In the genomic region with DNA sequence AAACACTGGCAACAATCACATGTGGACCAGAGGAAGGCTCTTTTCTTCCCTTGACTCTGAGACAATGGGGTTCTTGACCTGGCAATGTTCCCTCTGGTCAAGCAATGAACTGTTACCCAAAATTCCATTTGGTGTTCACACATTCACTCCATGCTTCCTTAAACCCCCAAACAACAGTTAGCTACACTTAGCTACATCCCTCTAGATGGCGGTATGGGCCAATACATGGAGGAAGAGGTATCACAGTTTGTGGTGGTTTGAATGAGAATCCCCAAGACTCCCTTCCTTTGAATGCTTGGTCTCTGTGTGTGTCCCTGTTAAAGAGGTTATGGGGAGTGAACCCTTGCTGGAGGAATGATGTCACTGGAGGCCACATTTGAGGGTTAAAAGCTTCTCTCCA, we compare ENCODE assay signal across 12 mouse cellular contexts.
DNase-seq lines count a peak whose midpoint lies in the region; ATAC-seq and TF ChIP-seq lines count a peak whose summit lies in the region.
"Had no signal": no experiment of that assay in that cellular context is flagged by ENCODE, and none has a peak within 500 bp of the region (broad histone marks: within the 10 kb centered on the region; RNA-seq: fewer than 3 reads in every experiment).

No protein-coding gene starts in this region.

- intact Hi-C loops in gastrocnemius, postnatal 14 days (cut with DNase I; ENCODE audit: low total_unique reads): no loop called here

- H3K4me3 ChIP-seq in liver, postnatal 0 days (ENCODE audit: low read depth, low read length): no peak overlapping the region
- H3K4me3 ChIP-seq in liver, embryonic 11.5 days (ENCODE audit: low read depth, low read length): no peak overlapping the region
- H3K4me3 ChIP-seq: hindbrain, embryonic 15.5 days had no signal

- no peak for TF ChIP-seq POLR2A in brain, embryonic 14.5 days (IDR thresholded peaks at IDR 0.05; ENCODE audit: borderline replicate concordance, extremely low read depth, insufficient read depth, insufficient read length, poor library complexity, severe bottlenecking)

- no peak overlapping the region for H3K4me2 ChIP-seq in liver, postnatal 0 days (ENCODE audit: low read depth, low read length)
- no peak overlapping the region for H3K4me2 ChIP-seq in liver, embryonic 11.5 days
- H3K4me2 ChIP-seq: hindbrain, embryonic 15.5 days had no signal

- no peaks in the 10 kb centered on the region for H3K27me3 ChIP-seq in liver, postnatal 0 days (ENCODE audit: insufficient read depth, low read length)
- no peaks in the 10 kb centered on the region for H3K27me3 ChIP-seq in liver, embryonic 11.5 days (replicated peaks; ENCODE audit: control insufficient read depth, insufficient read depth, low read length)
- H3K27me3 ChIP-seq: hindbrain, embryonic 15.5 days had no signal

- no peak for DNase-seq in frontal cortex, postnatal 36 days (ENCODE audit: low spot score in 2 of 2)
- DNase-seq in liver, postnatal 0 days: peak; percentile 13
- no peak for DNase-seq in liver, embryonic 11.5 days (ENCODE audit: low spot score)
- DNase-seq in brain, embryonic 14.5 days (ENCODE audit: low read depth): peak; percentile 47
- peak; percentile 3 for DNase-seq in retina, adult 2 months (ENCODE audit: low read depth, low spot score)
- no peak for DNase-seq in urinary bladder, postnatal 10 days (ENCODE audit: low spot score)
- no peak for DNase-seq in gastrocnemius, postnatal 14 days
- DNase-seq: heart, adult 18-20 months; lung, postnatal 10 days; right cerebral cortex, postnatal 14 days had no signal

- no peak overlapping the region for H3K27ac ChIP-seq in liver, postnatal 0 days (ENCODE audit: low read depth)
- no peak overlapping the region for H3K27ac ChIP-seq in liver, embryonic 11.5 days (ENCODE audit: low read depth, low read length)
- H3K27ac ChIP-seq: hindbrain, embryonic 15.5 days had no signal

- H3K9ac ChIP-seq in liver, postnatal 0 days (replicated peaks): no peak overlapping the region
- no peak overlapping the region for H3K9ac ChIP-seq in liver, embryonic 11.5 days (ENCODE audit: low read depth, low read length)
- H3K9ac ChIP-seq: hindbrain, embryonic 15.5 days had no signal

- 23% methylated on average over 1 of the region's 1 CpGs for WGBS in liver, postnatal 0 days (ENCODE audit: insufficient replicate concordance)
- 32% methylated on average over 1 of the region's 1 CpGs for WGBS in liver, embryonic 11.5 days

- no peak for TF ChIP-seq EP300 in liver, postnatal 0 days (IDR thresholded peaks at IDR 0.05; ENCODE audit: low read depth)

- H3K4me1 ChIP-seq in liver, postnatal 0 days (ENCODE audit: insufficient read depth): no peaks in the 10 kb centered on the region
- H3K4me1 ChIP-seq in liver, embryonic 11.5 days (replicated peaks; ENCODE audit: control insufficient read depth, insufficient read depth, low read length): no peaks in the 10 kb centered on the region
- H3K4me1 ChIP-seq: hindbrain, embryonic 15.5 days had no signal

- peak; percentile 71 for TF ChIP-seq CTCF in liver, postnatal 0 days (IDR thresholded peaks at IDR 0.05; ENCODE audit: low read depth)
- peak; percentile 31; the same call in 1 of the 2 replicates for TF ChIP-seq CTCF in brain, embryonic 14.5 days (IDR thresholded peaks at IDR 0.05; ENCODE audit: borderline replicate concordance, extremely low read depth, insufficient read depth, insufficient read length)

- no peaks in the 10 kb centered on the region for H3K36me3 ChIP-seq in liver, postnatal 0 days (replicated peaks; ENCODE audit: insufficient read depth, low read length)
- H3K36me3 ChIP-seq in liver, embryonic 11.5 days (ENCODE audit: control insufficient read depth, insufficient read depth, low read length): no peaks in the 10 kb centered on the region
- H3K36me3 ChIP-seq: hindbrain, embryonic 15.5 days had no signal

- ATAC-seq in frontal cortex, adult (ENCODE audit: low TSS enrichment): peak; percentile 92
- ATAC-seq in liver, postnatal 0 days: no peak
- no peak for ATAC-seq in liver, embryonic 11.5 days (replicated peaks; ENCODE audit: low FRiP score)

- H3K9me3 ChIP-seq in liver, postnatal 0 days (ENCODE audit: low read length): no peaks in the 10 kb centered on the region
- H3K9me3 ChIP-seq in liver, embryonic 11.5 days (ENCODE audit: control insufficient read depth, low read length): no peaks in the 10 kb centered on the region
- H3K9me3 ChIP-seq: hindbrain, embryonic 15.5 days had no signal

Comparison
In these comparisons a context has a peak if more than half of its experiments do, and no peak if none do; other contexts are left out.
1. DNase-seq: peak in liver, postnatal 0 days (single experiment), brain, embryonic 14.5 days (single experiment) and retina, adult 2 months (single experiment); none in frontal cortex, postnatal 36 days (0 of 2), liver, embryonic 11.5 days (single experiment), urinary bladder, postnatal 10 days (single experiment) and gastrocnemius, postnatal 14 days (single experiment).